Mouse (Mus musculus): ENCODE results near the gene Ppp1r26.
"Not testable (repeated sequence)": the region's sequence is repeated elsewhere in the genome, so short reads cannot be mapped to it uniquely, and the experiment has no call there.

Ppp1r26 gene

DNA sequence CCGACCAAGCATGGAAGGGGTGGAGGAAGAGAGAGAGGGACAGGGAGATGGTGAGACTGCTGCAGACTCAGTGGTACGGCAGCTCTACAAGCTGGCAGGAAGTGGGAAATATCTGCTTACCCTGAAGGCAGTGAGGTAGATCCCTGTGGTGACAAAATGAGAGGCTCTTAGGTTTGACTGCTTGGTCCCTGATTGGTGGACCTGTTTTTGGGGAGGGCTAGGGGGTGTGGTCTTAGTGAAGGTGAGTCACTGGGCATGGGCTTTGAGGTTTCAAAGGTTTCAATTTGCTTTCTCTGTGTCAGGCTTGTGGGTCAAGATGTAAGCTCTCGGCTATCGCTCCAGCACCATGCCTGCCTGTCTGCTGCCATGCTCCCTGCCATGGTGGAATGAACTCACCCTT is 1.5 kb upstream of the Ppp1r26 start:
- no peak for ATAC-seq (ENCODE audit: low TSS enrichment)

DNA sequence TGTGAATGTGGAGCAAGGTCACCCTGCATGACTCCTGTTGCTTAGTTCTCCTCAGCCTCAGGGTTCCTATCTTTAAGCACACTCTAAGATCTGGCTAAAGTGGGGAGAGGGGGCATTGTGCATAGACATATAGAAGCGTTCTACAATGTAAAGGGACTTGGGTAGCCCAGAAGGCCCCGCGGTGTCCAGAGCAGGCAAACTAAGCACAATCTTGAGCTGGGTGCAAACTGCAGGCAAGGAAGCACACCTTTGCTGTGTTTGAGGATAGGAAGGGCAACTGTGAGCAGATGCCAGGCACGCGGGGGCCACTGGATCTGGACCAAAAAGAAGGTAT is 452 bp upstream of the Ppp1r26 start:
- 0 out of 2 replicates have a peak, but pooled peaks have one; percentile 3 for ATAC-seq (ENCODE audit: low TSS enrichment)

DNA sequence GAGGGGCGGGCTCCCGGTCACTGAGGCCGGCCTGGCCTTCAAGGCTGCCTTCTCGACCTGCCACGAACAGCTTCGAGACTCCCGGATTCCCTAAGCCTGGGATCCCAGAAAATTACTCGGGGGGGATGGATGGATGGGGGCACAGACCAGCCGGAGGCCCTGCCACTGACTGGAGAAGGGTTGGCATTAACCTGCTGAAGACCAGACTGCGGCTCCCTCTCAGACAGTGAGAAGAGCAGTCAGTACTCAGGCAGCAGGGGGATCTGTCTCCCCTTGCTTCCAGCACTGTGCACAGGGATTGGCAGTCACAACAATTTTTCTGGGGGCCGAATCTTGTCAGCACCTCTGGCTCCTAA is 693 bp downstream of the Ppp1r26 start:
- ATAC-seq (ENCODE audit: low TSS enrichment): peak; percentile 24; the same call in 1 of the 2 replicates

DNA sequence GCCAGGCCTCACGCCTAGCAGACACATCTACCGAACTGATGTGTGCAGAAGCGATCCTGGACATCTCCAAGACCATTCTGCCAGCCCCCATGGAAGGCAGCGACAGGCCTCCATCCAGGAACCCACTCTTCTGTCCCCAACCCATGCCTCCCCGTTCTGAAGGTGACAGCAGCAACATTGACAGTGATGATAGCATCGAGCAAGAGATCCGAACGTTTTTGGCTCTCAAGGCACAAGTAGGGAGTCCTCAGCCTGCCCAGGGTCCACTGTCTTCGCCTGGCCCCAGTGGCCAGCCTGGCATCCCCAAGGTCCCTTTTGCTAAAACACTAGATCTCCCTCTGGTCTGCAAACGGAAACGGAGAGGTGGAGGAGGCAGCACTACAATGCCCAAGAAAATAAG is 5.1 kb downstream of the Ppp1r26 start:
- ATAC-seq (ENCODE audit: low TSS enrichment): no peak

DNA sequence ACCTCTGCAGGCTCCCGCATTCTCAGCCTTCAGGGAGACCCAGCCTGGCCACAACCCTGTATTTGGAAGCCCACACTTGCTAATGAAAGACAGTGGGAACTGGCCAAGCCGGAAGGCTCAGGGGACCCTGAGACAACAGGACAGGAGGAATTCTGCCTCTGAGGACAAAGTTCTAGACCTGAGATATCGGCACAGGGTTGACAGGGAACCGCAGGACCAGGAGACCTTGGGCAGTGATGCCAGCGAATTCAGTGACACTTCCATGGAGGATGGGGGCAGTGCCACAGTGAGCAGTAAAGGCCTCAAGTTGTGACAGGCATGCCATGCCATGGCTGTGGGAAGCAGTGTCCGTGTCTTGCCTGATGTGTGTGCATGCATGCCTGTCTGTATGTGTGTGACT is 6.9 kb downstream of the Ppp1r26 start:
- ATAC-seq (ENCODE audit: low TSS enrichment): no peak

DNA sequence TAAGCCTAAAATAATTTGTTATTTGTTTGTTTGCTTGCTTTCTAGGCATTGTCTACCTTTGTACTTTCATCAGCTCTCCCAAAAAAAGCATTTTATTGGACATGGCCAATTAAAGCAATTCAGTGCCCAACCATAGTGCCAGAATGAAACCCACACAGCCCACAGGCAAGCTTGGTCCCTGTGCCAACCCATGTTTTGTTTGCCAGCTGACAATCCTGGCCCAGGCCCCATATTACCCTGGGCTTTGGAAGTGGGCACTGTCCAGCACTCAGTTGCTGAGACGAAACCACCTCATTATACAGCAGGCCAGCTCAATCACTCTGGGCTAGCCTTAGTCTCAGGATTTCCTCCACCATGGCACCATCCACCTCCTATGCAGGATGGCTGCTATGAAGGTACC is 10.0 kb downstream of the Ppp1r26 start:
- no peak for ATAC-seq (ENCODE audit: low TSS enrichment)

DNA sequence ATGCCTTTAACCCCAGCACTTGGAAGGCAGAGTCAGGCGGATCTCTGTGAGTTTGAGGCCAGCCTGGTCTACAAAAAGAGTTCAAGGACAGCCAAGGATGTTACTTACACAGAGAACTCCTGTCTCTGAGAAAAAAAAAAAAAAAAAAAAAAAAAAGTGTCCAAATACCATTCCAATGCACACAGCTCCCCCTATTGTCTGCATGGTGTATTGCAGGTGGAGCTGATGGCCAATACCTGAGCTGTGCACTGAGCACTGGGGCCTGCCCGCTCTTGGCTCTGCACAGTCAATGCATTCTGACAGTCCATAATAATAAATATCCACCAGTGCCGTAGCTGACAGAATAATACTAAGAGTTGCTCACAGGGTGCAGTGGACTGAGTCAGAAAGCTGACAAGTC is 17.3 kb downstream of the Ppp1r26 start:
- ATAC-seq (ENCODE audit: low TSS enrichment): no peak

DNA sequence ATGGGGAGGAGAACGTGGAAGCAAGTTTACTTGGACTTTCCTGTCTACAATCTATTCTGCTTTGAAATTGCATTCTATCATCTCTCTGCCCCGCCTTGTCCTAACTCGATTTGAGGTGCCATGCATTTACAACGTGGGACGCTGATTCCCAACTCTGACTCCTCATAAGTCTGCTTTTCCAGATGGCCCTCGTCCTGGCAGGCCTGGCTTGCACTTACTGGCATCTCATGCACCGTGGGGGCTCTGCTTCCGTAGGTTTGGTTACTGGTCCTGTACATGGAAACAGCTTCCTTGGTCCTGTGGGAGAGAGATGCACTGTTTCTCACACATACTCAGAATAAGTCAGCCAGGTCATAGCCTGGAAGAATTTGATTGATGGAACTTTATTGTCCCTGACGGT is 18.3 kb downstream of the Ppp1r26 start:
- no peak for ATAC-seq (ENCODE audit: low TSS enrichment)

DNA sequence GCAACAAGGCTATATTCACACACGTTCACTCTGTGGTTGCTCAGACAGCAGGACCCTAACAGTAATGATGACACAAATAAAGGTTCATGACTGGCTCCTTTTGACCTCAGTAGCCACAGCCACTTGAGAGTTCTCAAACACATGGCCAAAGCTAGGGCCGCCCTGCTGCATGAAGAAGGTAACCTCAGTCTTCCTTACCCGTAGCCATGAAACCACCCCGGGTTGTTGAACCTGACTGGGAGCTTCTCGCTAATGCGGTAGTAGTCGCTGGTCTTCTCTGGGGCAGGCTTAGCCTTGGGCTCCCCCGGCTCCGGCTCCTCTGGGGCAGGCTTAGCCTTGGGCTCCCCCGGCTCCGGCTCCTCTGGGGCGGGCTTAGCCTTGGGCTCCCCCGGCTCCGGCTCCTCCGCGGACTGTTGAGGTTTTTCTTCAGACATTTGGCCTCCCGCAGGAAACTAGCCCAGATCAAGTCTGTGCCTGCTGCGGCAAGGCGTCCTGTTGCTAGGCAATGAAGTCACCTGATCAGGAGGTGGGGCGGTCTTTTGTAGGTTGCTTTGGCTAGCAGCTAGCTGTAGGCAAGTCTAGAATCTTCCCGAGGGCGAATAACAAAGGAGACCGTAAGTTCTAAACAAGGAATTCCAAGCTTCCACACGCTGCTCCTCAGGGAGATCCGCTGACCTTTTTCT is 19.4 kb downstream of the Ppp1r26 start, which contains the start of gene 1700007K13Rik:
TSS of gene 1700007K13Rik (minus strand) at position 497 of the 683 bp plus-strand sequence.
- peak; percentile 81 for ATAC-seq (ENCODE audit: low TSS enrichment)

DNA sequence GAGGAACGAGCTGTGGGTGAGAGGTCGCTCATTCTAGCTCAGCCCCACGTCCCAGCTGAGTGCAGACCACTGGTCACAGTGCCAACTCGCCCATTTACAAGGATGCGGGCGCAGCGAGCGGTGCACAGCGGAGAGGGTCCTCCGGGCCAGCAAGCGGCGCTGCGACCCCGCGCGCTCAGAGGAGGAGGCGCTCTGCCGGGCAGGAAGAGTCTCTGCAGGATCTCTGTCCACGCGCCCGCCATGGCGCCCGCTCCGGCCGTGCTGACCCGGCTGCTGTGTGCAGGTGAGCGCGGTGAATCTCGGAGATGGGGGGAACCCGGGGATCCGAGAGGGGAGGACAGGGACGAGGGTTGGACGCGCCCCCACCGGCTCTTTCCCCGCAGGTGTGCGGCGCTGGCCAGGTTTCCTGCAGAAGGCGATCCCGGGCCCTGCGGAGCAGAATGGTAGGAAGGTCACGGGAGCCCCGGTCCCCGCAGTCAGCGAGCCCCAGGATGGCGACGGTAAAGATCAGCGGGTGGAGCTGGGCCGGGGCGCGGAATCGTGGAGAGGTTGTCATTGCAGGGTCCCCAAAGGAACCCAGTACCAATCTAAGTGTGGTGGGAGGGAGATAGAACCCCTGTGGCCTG is 21.4 kb downstream of the Ppp1r26 start, which contains the start of gene Mrps2:
TSS of gene Mrps2 (plus strand) at position 207 of the 626 bp plus-strand sequence.
- peak; percentile 89 for ATAC-seq (ENCODE audit: low TSS enrichment)

DNA sequence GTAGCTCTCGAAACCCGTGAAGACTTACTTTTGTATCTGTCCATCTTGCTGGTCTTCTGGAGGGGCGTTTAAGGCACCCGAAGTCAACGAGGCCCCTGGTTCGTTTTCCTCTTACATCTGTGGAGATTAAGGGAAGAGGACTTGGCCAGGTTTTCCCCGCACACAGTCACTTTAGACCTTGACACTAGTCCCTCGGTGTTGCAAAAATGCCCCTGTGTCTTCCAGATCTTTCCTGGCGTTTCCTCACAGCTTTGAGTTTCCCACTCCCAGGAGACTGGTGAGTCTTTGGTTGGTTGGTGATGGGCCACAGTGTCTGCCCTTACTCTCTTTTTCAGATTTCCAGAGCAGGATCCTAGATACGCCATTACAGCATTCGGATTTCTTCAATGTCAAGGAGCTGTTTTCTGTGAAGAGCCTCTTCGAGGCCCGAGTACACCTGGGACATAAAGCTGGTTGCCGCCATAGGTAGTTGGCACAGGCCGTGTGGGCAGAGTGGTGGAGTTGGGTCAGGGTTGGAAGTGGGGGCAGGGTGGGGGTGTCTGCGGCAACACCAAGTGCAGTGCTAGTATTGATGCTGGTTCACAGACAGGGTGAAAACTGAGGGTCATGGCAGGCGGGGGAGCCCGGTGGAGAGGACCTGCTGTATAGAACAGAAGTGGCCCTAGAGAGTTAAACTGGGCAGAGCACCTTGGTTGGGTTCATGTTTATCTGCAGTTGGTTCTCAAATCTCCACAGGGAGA is 22.1 kb downstream of the Ppp1r26 start:
- ATAC-seq (ENCODE audit: low TSS enrichment): no peak

DNA sequence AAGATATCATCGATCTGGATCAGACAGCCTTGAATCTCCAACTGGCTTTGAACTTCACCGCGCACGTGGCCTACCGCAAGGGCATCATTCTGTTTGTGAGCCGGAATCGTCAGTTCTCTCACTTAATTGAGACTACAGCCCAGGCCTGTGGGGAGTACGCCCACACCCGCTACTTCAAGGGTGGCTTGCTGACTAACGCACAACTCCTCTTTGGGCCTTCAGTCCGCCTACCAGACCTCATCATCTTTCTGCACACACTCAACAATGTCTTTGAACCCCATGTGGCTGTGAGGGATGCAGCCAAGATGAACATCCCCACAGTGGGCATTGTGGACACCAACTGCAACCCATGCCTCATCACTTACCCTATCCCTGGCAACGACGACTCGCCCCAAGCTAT is 22.9 kb downstream of the Ppp1r26 start:
- no peak for ATAC-seq (ENCODE audit: low TSS enrichment)

DNA sequence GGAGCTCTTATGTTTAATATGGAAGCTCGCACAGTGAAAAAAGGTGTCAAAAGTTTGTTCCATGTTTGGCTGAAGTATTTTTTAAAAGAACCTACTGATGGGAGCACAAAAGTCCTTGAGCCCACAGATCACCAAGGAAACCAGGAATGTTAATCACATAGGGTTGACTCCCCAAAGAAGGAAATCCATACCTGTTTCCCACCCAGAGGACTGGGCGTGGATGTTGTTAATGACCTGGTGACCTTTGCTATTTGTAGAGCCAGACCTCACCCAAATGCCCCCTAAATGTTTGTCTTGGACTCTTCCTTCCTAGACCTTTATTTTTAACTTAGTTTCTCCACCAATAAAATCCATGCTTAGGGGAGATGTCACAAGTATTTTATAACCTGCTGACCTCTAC is 24.0 kb downstream of the Ppp1r26 start:
- no peak for ATAC-seq (ENCODE audit: low TSS enrichment)

DNA sequence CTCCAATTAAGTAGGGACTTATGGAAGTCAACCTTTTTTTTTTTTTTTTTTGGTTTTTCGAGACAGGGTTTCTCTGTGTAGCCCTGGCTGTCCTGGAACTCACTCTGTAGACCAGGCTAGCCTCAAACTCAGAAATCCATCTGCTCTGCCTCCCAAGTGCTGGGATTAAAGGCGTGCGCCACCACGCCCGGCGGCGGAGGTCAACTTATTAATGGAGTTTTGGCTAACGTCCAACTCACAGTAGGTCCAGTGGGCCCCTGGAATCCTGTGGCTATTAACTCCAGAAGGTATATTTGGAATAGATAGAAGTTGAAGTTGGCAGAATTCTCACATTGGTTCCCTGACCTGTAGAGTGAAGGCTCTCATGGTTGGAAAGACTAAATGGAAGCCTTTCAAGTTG is 25.4 kb downstream of the Ppp1r26 start:
- ATAC-seq (ENCODE audit: low TSS enrichment): not testable (repeated sequence)

DNA sequence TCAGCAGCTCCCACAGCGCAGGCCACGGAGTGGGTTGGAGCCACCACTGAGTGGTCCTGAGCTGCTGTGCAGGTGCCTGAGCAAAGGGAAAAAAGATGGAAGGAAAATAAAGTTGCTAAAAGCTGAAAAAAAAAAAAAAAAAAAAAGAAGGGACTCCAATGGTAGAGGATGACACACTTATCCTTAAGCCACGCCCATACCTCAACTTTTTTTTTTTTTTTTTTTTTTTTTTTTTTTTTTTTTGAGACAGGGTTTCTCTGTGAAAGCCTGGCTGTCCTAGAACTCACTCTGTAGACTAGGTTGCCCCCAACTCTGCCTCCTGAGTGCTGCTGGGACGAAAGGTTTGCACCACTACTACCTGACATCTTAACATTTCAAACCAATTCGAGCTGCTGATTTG is 31.4 kb downstream of the Ppp1r26 start:
- not testable (repeated sequence) for ATAC-seq (ENCODE audit: low TSS enrichment)

DNA sequence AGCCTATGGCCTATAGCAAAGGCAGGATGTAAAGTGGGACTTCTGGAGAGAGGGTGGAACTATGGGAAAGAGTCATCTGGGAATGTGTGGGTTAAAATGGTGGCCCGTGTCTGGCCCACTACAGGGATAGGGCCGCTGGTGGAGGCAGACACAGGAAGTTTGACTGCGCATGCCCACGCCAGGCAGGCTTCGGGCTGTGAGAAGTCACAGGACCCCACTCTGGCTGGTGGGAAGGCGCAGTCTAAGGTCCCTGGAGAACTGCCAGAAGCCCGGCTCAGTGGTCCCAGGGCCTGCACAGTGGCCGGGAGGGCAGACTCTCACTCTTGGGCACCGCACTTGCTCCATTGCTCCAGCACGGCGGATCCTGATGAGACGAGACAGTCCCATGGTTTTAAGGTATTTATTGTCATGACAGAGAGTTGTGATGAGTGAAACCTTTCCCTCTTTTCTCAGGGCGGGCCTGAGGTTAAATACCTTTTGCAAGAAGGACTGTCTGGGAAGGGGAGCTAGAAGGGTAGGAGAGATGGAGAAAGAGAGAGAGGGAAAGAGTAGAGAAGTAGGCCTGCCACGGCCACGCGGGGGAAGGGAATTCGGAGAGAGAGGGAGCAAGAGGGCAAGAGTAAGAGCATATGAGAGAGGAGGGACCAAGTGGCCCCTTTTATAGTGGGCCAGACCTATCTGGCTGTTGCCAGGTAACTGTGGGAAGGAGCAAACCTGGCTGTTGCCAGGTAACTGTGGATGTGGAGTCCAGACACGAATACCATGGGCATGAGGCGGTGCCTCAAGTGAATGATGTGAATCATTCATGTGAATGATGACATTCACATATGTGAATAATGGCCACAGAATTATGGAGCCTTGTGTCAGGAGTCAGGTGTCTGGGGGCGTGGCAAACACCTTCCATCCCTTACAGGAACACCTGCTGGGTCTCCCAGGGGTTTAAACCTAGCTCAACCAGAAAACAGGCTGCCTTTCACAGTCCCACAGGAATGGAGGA is 32.9 kb downstream of the Ppp1r26 start:
- no peak for ATAC-seq (ENCODE audit: low TSS enrichment)

DNA sequence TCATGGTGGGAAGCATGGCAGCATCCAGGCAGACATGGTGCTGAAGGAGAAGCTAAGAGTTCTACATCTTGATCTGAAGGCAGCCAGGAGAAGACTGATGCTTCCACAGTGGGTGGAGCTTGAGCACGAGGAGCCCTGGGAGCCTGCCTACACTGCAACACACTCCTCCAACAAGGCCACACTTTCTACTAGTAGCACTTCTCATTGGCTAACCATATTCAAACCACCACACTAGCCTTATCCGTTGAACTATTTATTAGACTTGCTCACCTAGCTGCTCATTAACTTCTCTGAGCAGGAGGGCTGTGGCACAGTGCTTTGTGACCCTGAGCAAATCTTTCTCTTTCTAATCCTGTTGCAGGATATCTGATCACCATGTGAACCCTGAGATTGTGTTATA is 37.3 kb downstream of the Ppp1r26 start:
- ATAC-seq (ENCODE audit: low TSS enrichment): no peak

DNA sequence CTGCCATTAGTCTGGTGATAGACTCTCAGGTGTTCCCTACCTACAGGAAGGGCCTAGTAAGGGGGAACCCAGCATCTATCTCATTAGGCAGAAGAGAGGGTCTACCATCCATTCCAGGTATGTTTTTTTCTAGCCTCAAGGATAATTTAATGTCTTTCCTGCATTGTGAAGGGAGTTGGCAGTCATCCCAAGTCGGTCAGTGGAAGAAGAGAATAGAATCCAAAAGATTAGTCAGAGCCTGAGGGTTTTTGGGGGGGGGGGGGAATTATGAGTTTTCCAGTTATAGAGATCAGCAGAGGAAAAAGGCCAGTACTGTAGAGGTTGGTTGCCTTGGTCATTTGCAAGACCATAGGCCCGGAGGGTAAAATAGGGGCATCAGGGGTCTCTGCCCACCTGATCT is 47.9 kb downstream of the Ppp1r26 start:
- ATAC-seq (ENCODE audit: low TSS enrichment): no peak

DNA sequence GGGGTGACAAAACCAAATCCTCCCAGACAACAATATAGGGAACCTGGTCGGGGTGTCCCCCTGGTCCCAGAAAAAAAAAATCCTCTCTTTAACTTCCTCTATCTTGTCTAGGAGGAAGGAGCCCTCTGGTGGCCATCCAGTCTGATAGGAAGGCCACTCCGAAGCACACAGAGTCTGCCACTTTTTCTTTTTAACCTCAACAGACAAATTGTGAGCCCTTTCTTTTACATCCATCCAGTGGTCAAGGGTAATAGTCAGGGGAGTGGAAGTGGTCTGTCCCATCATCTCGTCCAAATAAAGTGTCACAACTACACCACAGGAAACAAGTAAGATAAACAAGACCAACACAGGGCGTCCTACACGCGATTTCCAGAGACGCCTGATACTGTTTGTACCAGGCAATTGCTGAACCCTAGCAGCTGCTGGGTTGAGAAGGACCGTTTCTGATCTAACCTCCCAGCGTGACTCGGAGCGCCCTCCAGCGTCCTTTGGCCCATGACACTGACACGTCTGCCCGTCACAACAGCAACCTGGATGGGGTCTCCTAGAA is 48.7 kb downstream of the Ppp1r26 start:
- no peak; the same call in 1 of the 2 replicates for ATAC-seq (ENCODE audit: low TSS enrichment)

DNA sequence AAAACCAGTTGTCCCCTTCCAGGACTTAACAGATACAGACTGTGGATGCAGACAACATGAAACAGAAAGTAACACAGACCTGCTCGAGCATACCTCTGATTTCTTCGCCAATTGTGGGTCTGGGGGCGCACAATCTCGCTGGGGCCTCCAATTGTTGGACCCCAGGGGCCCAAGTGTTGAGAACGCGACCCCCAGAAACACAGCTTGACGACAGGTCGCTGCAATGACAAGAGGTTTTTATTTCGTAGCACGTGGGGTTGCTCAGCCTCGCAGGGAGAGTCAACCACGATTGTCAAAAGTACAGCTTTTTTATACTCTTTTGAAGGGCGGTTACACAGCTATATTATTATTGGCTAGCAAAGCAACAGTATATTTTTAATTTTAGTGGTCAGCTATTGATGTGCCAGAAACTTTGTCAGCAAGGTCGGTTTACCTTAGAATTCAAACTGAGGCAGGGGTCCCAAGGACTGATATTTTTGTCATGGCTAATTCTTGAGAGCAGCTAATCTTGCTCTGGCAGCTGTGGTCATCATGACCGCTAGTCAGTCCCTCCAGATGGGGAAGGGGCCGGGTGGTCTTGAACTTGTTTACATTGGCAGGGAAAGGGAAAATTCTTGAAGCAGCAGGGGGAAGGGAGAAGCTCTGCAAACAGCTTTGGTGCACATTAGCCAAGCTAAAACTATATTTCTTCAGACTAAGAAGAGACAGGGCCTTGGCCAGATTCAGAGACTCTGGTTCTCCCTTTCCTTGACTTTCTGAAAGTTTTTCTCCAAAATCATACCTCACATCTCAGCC is 49.4 kb downstream of the Ppp1r26 start:
- ATAC-seq (ENCODE audit: low TSS enrichment): no peak

DNA sequence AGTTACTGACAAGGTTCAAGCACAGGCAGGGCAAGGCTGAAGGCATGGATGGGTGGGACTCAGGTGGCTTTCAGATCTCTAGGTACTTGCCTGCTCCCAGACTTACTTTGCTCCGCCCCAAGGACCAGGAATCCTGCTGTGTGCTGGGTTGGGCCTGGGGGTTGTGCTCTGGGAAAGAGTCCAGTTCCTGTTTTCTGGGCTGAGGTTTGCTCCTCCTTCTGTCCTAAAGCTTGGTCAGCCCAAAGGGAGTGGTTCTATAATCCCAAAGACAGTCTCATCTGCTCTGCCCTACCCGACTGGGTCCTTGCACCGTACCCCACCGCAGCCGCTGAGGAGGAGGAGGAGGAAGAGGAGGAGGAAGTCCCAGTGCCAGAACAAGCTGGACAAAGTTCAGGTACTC is 50.1 kb downstream of the Ppp1r26 start, which contains the start of gene Gbgt1:
TSS of gene Gbgt1 (plus strand) at position 221 of the 400 bp plus-strand sequence.
- no peak for ATAC-seq (ENCODE audit: low TSS enrichment)

All from frontal cortex, adult (tissue).